Mouse (Mus musculus): ENCODE results near the gene Anln.
A peak's percentile ranks its signal among the peaks of the same experiment; 100 is the strongest.
"Not testable (repeated sequence)": the region's sequence is repeated elsewhere in the genome, so short reads cannot be mapped to it uniquely, and the experiment has no call there.

Gene Anln

GRCm38 (mm10) chr9:22319109-22319508 lies 69.9 kb downstream of the Anln start:
- no peak for DNase-seq (ENCODE audit: low spot score in 2 of 2)

- DNase-seq (ENCODE audit: low spot score in 2 of 2) = not testable (repeated sequence)
Observed at GRCm38 (mm10) chr9:22316047-22316446, 72.9 kb downstream of the Anln start.

GRCm38 (mm10) chr9:22314066-22314465 lies 74.9 kb downstream of the Anln start:
- DNase-seq (ENCODE audit: low spot score in 2 of 2) = no peak

- DNase-seq (ENCODE audit: low spot score in 2 of 2) = no peak
Observed at GRCm38 (mm10) chr9:22313218-22313617, 75.8 kb downstream of the Anln start.

- no peak for DNase-seq (ENCODE audit: low spot score in 2 of 2)
Observed at GRCm38 (mm10) chr9:22309651-22310050, 79.3 kb downstream of the Anln start.

DNA sequence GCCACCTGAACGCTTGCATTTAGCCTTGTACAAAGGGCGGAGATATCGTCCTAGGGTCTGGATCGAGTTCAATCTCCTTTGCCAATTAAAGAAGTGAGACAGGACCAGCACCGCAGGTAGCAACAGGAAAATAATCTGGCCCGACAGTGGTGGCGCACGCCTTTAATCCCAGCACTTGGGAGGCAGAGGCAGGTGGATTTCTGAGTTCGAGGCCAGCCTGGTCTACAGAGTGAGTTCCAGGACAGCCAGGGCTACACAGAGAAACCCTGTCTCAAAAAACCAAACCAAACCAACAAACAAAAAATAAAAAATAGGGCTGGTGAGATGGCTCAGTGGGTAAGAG lies 81.1 kb downstream of the Anln start:
- not testable (repeated sequence) for DNase-seq (ENCODE audit: low spot score in 2 of 2)

- DNase-seq (ENCODE audit: low spot score in 2 of 2) = peak; percentile 98 to 99
Observed at GRCm38 (mm10) chr9:22307156-22307919, 81.7 kb downstream of the Anln start, which contains the start of gene Zfp810. TSS of gene Zfp810 (minus strand) at chr9:22307648.

DNA sequence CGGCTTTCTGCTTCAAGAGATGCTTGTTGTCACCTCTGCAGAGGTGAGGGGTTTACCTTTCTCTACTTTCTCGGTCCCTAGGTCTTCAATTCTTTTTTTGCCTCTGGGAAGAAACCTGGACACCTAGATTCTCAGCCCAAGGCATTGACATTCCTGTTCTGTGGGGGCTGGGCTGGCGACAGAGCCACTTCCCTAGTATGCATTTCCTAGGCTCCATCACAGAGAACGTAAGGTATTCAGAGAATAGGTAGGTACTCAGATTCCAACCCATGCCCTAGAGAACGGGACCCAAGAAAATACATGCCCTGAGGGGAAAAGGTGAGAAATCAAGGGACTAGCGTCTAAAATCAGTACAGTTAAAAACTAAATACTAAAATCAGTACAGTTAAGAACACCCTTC lies 82.3 kb downstream of the Anln start:
- no peak for DNase-seq (ENCODE audit: low spot score in 2 of 2)

- no peak for DNase-seq (ENCODE audit: low spot score in 2 of 2)
Observed at GRCm38 (mm10) chr9:22302199-22302598, 86.8 kb downstream of the Anln start.

Data from right cerebral cortex, postnatal 10 days (tissue).